Mouse (Mus musculus): ENCODE measurements around the gene Lhfpl2. TPM values are rescaled to one million over a fixed set of nuclear protein-coding genes. Genes with fewer than 3 reads are reported as not detected.

The Lhfpl2 gene
- polyA plus RNA-seq, 1 experiment from 2014 or later = 21.0 TPM

DNA sequence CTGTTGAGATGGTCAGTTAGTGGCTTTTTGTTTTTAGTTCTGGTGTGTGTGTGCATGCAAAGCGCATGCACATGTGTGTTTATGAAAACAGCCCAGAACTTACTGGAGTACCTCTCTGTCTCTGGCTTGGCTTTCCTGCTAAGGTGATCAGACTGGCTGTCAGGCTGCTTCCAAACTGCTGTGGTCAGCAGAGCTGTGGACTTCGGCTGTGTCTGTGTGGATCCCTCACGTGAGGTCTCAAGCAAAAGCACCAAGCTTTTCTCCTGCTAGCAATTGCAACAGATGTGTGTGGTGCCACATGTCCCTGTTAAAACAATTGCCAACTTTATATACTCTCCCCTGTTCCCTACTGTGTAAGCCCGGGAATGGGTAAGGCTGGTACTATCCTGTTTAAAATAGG is 82.8 kb downstream of the Lhfpl2 start:
- H3K4me1 ChIP-seq = peaks cover 75% of the 10 kb centered on the region
- WGBS = 84% methylated on average over 4 of the region's 4 CpGs
- no peaks in the 10 kb centered on the region for H3K9me3 ChIP-seq
- no peaks in the 10 kb centered on the region for H3K36me3 ChIP-seq (replicated peaks)
- H3K27me3 ChIP-seq (ENCODE audit: poor library complexity, severe bottlenecking) = peaks cover 18% of the 10 kb centered on the region
- no peak overlapping the region for H3K4me3 ChIP-seq
- peak overlapping the region; percentile 51; the same call in 1 of the 2 replicates for H3K27ac ChIP-seq
- no peak for DNase-seq (ENCODE audit: extremely low spot score, low spot score)

GRCm38 (mm10) chr13:94143063-94143652 is 85.6 kb downstream of the Lhfpl2 start:
- peaks cover 71% of the 10 kb centered on the region for H3K4me1 ChIP-seq
- DNase-seq (ENCODE audit: extremely low spot score, low spot score) = no peak
- WGBS = 23% methylated on average over 12 of the region's 12 CpGs

GRCm38 (mm10) chr13:94144451-94144850 is 86.9 kb downstream of the Lhfpl2 start:
- peaks cover 18% of the 10 kb centered on the region for H3K27me3 ChIP-seq (ENCODE audit: poor library complexity, severe bottlenecking)
- 77% methylated on average over 8 of the region's 8 CpGs for WGBS
- no peaks in the 10 kb centered on the region for H3K9me3 ChIP-seq
- H3K36me3 ChIP-seq (replicated peaks) = no peaks in the 10 kb centered on the region
- no peak for DNase-seq (ENCODE audit: extremely low spot score, low spot score)
- no peak overlapping the region for H3K4me3 ChIP-seq
- peaks cover 66% of the 10 kb centered on the region for H3K4me1 ChIP-seq
- no peak overlapping the region for H3K27ac ChIP-seq

More at GRCm38 (mm10) chr13:94143063-94143652, 85.6 kb downstream of the Lhfpl2 start:
- Histone ChIP-seq H3K27ac (peak overlapping the region; percentile 46), H3K4me3 (no peak overlapping the region), H3K27me3 (ENCODE audit: poor library complexity, severe bottlenecking) (peaks cover 18% of the 10 kb centered on the region), H3K9me3 (no peaks in the 10 kb centered on the region), H3K36me3 (replicated peaks) (no peaks in the 10 kb centered on the region)

DNA sequence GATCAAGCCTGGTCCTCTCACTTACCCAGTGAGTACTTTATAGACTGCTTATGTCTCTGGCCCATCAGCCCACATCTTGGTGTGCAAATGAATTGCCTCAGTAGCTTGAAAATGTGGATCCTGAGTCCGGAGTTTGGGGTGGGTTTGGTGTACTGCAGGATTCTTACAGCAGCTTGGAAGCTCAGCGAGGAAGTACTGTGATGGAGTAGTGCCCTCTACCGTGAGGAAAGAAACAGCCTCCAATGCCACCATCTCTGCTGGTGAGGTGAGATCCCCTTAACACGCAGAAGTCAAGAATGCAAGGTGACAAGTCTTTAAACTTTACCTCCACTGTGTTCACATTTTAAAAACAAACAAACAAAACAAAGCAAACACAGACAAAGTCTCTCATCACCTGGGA is 89.7 kb downstream of the Lhfpl2 start:
- 65% methylated on average over 4 of the region's 4 CpGs for WGBS
- Histone ChIP-seq H3K9me3 (no peaks in the 10 kb centered on the region), H3K4me1 (peaks cover 49% of the 10 kb centered on the region), H3K36me3 (replicated peaks) (no peaks in the 10 kb centered on the region), H3K4me3 (no peak overlapping the region), H3K27ac (no peak overlapping the region), H3K27me3 (ENCODE audit: poor library complexity, severe bottlenecking) (peaks cover 18% of the 10 kb centered on the region)
- no peak for DNase-seq (ENCODE audit: extremely low spot score, low spot score)

DNA sequence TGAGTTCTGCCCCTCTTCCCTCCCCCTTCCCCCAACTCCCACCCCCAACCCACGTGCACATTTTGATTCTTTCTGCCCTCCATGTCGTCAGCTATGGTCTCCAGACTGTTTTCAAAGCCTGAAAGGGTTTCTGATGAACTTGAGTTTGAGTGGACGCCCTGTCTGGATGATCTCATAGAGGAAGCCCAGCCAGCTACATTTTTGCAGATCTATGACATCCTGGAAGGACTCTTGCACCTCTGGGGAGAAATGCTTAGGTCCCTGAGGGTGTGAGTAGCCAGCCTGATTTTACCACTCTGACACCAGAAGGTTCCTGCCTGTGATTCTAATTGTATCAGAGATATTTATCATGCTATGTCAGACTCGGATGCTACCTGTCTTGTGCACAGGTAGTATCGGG is 91.4 kb downstream of the Lhfpl2 start:
- H3K4me3 ChIP-seq = no peak overlapping the region
- no peaks in the 10 kb centered on the region for H3K36me3 ChIP-seq (replicated peaks)
- H3K9me3 ChIP-seq = no peaks in the 10 kb centered on the region
- no peak for DNase-seq (ENCODE audit: extremely low spot score, low spot score)
- WGBS = 81% methylated on average over 5 of the region's 5 CpGs
- H3K27ac ChIP-seq = no peak overlapping the region; the same call in 1 of the 2 replicates
- H3K27me3 ChIP-seq (ENCODE audit: poor library complexity, severe bottlenecking) = peaks cover 3% of the 10 kb centered on the region; the same call in 1 of the 2 replicates
- H3K4me1 ChIP-seq = peaks cover 32% of the 10 kb centered on the region

GRCm38 (mm10) chr13:94149781-94150180 is 92.2 kb downstream of the Lhfpl2 start:
- 95% methylated on average over 8 of the region's 8 CpGs for WGBS
- DNase-seq (ENCODE audit: extremely low spot score, low spot score) = no peak
- Histone ChIP-seq H3K36me3 (replicated peaks) (no peaks in the 10 kb centered on the region), H3K27ac (no peak overlapping the region; the same call in 1 of the 2 replicates), H3K4me1 (peaks cover 26% of the 10 kb centered on the region), H3K9me3 (no peaks in the 10 kb centered on the region), H3K27me3 (ENCODE audit: poor library complexity, severe bottlenecking) (no peaks in the 10 kb centered on the region; the same call in 1 of the 2 replicates), H3K4me3 (no peak overlapping the region)

DNA sequence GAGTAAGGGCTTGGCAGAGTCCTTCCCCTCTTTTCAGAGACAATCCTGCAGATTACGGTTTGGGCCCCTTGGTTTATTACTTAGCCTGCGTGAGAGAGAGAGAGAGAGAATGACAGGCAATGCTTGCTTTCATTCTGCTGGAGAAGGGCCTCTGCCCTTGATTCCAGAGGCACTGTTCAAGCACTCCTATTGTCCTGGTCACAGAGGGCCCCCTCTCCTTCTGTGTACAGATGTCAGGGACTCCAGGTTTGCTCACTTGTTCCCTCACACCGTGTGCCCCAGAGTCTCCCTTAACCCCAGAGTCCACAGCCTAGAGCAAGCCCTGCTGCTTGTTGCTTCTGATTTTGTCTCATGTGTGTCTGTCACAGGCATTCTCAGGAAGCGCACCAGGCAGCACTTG is 93.7 kb downstream of the Lhfpl2 start:
- Histone ChIP-seq H3K4me3 (no peak overlapping the region), H3K36me3 (replicated peaks) (no peaks in the 10 kb centered on the region), H3K9me3 (no peaks in the 10 kb centered on the region), H3K27me3 (ENCODE audit: poor library complexity, severe bottlenecking) (no peaks in the 10 kb centered on the region; the same call in 1 of the 2 replicates), H3K4me1 (peaks cover 26% of the 10 kb centered on the region), H3K27ac (no peak overlapping the region)
- 70% methylated on average over 4 of the region's 4 CpGs for WGBS
- DNase-seq (ENCODE audit: extremely low spot score, low spot score) = no peak

DNA sequence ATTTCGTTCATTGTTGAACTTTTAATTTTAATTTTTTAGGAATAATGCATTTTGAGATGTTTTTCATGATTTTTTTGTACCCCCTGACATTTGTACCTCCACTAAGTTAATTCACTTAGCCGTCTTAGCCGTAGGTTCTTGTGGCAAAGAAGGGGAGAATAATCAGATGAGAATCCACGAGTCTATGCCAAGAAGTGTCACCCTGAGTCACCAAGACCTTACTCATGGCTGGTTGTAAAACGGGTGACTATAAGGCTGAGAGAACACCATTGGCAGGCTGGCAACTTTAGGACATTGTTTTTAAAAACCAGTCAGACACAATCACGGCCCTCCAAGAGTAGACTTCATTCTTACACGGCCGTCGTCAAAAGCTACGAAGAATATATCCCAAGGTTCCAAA is 95.2 kb downstream of the Lhfpl2 start:
- Histone ChIP-seq H3K4me3 (no peak overlapping the region), H3K4me1 (peaks cover 27% of the 10 kb centered on the region), H3K36me3 (replicated peaks) (no peaks in the 10 kb centered on the region), H3K9me3 (peaks cover 7% of the 10 kb centered on the region), H3K27me3 (ENCODE audit: poor library complexity, severe bottlenecking) (no peaks in the 10 kb centered on the region), H3K27ac (no peak overlapping the region)
- WGBS = 94% methylated on average over 10 of the region's 10 CpGs
- DNase-seq (ENCODE audit: extremely low spot score, low spot score) = no peak

DNA sequence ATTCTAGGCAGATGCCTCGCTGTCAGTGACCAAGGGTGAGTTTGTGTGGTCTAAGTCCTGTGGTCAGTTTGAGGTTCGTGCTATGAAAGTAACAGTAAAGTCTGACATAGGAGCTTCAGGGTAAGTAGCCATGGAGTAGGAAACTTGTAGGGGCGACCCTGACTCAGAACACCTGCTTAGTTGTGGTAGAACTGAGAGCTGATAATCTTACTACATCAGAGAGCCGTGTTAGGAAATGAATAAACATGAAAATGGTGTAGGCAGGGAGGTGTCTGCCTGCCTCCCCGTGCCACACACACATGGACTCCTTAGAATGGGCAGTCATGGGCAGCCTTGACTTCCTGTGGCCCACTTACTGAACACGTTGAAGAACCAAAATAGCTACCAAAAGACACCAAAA is 96.1 kb downstream of the Lhfpl2 start:
- no peak for DNase-seq (ENCODE audit: extremely low spot score, low spot score)

GRCm38 (mm10) chr13:94154512-94155296 is 97.1 kb downstream of the Lhfpl2 start:
- no peaks in the 10 kb centered on the region for H3K36me3 ChIP-seq (replicated peaks)
- H3K4me1 ChIP-seq = peaks cover 36% of the 10 kb centered on the region
- peaks cover 9% of the 10 kb centered on the region for H3K9me3 ChIP-seq
- H3K27me3 ChIP-seq (ENCODE audit: poor library complexity, severe bottlenecking) = no peaks in the 10 kb centered on the region
- no peak for DNase-seq (ENCODE audit: extremely low spot score, low spot score)
- no peak overlapping the region for H3K4me3 ChIP-seq
- WGBS = 91% methylated on average over 15 of the region's 15 CpGs
- H3K27ac ChIP-seq = no peak overlapping the region

More for the DNA sequence above, 96.1 kb downstream of the Lhfpl2 start:
- Histone ChIP-seq H3K4me3 (no peak overlapping the region), H3K27ac (no peak overlapping the region), H3K36me3 (replicated peaks) (no peaks in the 10 kb centered on the region), H3K4me1 (peaks cover 29% of the 10 kb centered on the region), H3K27me3 (ENCODE audit: poor library complexity, severe bottlenecking) (no peaks in the 10 kb centered on the region), H3K9me3 (peaks cover 9% of the 10 kb centered on the region)
- WGBS = 91% methylated on average over 6 of the region's 6 CpGs

GRCm38 (mm10) chr13:94155657-94156429 is 98.2 kb downstream of the Lhfpl2 start:
- Histone ChIP-seq H3K4me1 (peaks cover 35% of the 10 kb centered on the region), H3K36me3 (replicated peaks) (no peaks in the 10 kb centered on the region)
- WGBS = 52% methylated on average over 9 of the region's 9 CpGs

DNA sequence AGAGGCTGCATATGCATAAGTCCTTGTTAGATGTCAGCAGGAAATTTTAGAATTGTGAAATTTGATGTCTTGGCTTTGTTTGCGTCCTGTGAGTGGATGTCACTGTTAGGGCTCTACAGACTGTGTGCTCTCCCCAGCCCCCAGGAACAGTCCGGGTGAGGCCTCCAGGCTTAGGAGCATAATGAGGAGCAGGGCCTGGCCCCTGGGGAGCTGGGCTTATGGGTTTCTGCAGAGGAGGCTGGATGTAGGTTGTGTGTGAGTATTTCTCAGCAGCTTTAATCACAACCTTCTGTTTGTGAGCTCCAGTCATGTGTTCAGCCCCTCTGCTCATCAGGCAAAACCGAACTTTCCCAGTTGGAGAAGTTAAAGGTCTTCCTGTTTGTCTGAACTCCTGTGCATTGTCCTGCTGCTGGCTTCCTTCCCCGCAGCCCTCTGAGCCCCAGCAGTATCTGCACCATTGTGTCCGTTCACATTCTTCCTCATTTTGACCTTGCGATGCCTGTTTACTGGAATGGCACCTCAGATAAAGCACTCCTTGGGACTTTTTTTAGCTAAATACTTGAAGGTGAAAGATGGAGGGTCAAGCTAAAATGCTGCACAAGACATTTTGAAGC is 101.4 kb downstream of the Lhfpl2 start:
- no peaks in the 10 kb centered on the region for H3K27me3 ChIP-seq (ENCODE audit: poor library complexity, severe bottlenecking)
- no peak for DNase-seq (ENCODE audit: extremely low spot score, low spot score)
- no peaks in the 10 kb centered on the region for H3K36me3 ChIP-seq (replicated peaks)
- peaks cover 28% of the 10 kb centered on the region for H3K4me1 ChIP-seq
- H3K4me3 ChIP-seq = no peak overlapping the region
- WGBS = 45% methylated on average over 6 of the region's 6 CpGs
- peak overlapping the region; percentile 63; the same call in 1 of the 2 replicates for H3K27ac ChIP-seq
- H3K9me3 ChIP-seq = peaks cover 9% of the 10 kb centered on the region

More at GRCm38 (mm10) chr13:94155657-94156429, 98.2 kb downstream of the Lhfpl2 start:
- Histone ChIP-seq H3K27ac (no peak overlapping the region), H3K4me3 (no peak overlapping the region), H3K9me3 (peaks cover 9% of the 10 kb centered on the region), H3K27me3 (ENCODE audit: poor library complexity, severe bottlenecking) (no peaks in the 10 kb centered on the region)
- no peak for DNase-seq (ENCODE audit: extremely low spot score, low spot score)
